Mouse (Mus musculus) intestine, embryonic 16.5 days (tissue): ENCODE data around the gene Spem2. TPM values are rescaled to one million over a fixed set of nuclear protein-coding genes. Genes with fewer than 3 reads are reported as not detected.

Experiments
- ATAC-seq: fragments of 200-750 bp; cut with Nextera tagmentation; 2 replicates; pipeline ENCODE4 v1.8.0; 2017; ENCODE audit warnings: moderate TSS enrichment, moderate library complexity
- H3K27ac ChIP-seq: fragments of 300-500 bp; sonication (generic); 2 replicates; pipeline ENCODE4 v1.5.1; 2014; ENCODE audit warnings: mild to moderate bottlenecking, low read length
- H3K27me3 ChIP-seq: fragments of 300-500 bp; sonication (generic); replicated peaks from 2 replicates; pipeline ENCODE4 v1.6.1; 2014; ENCODE audit warnings: low read length, control low read depth, mixed read lengths; ENCODE audit not compliant: control insufficient read depth, insufficient read depth
- H3K36me3 ChIP-seq: fragments of 300-500 bp; sonication (generic); 2 replicates; pipeline ENCODE4 v1.6.1; 2014; ENCODE audit warnings: low read length, control low read depth; ENCODE audit not compliant: control insufficient read depth, insufficient read depth
- H3K4me1 ChIP-seq: fragments of 300-500 bp; sonication (generic); 2 replicates; pipeline ENCODE4 v1.6.1; 2014; ENCODE audit warnings: low read length, control low read depth, mixed read lengths; ENCODE audit not compliant: control insufficient read depth, insufficient read depth
- H3K4me2 ChIP-seq: fragments of 300-500 bp; sonication (generic); 2 replicates; pipeline ENCODE4 v1.6.1; 2014; ENCODE audit warnings: low read depth, low read length, control low read depth
- H3K4me3 ChIP-seq: fragments of 300-500 bp; sonication (generic); 2 replicates; pipeline ENCODE4 v1.5.1; 2014; ENCODE audit warnings: mild to moderate bottlenecking, low read length
- H3K9ac ChIP-seq: fragments of 300-500 bp; sonication (generic); 2 replicates; pipeline ENCODE4 v1.6.1; 2014; ENCODE audit warnings: low read depth, low read length
- H3K9me3 ChIP-seq: fragments of 300-500 bp; sonication (generic); 2 replicates; pipeline ENCODE4 v1.6.1; 2016; ENCODE audit warnings: low read length, control low read depth; ENCODE audit not compliant: control insufficient read depth
- WGBS: fragments of 180-500 bp; shearing (Covaris S2); extraction: QIAGEN DNeasy Blood & Tissue Kit; methylation state at CpG from one replicate; pipeline ENCODE4 v1.1.7; 2014; 5-methylcytosine and 5-hydroxymethylcytosine counted together
- polyA plus RNA-seq: library from polyadenylated mRNA; unstranded; fragments of >200 nt; fragmentation: Nextera tagmentation; extraction: Ambion mirVana; gene quantifications from 2 replicates; pipeline ENCODE4 v1.2.1, GENCODE M21; 2015

Gene Spem2
- polyA plus RNA-seq, 1 experiment from 2014 or later, result not detected

DNA sequence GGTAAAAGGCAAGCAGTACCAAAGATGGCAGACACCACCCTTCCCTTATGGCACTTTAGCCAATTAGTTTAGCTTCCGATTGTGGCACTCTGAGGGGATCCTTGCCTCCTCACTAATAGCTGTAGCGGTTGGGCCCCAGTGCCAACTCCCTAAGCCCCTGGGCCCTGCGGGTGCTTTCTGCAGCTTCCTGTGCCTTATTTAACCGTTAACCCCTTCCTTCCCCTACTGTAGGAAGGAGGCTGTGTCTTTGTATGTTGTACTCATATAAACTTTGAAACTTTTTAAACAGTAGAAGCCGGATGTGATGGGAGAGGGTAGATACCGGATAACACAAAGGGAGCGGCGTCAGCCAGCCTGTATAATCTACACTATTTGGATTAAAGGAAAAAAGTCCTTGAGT lies 32.5 kb upstream of the Spem2 start:
- 71% methylated on average over 8 of the region's 8 CpGs for WGBS

DNA sequence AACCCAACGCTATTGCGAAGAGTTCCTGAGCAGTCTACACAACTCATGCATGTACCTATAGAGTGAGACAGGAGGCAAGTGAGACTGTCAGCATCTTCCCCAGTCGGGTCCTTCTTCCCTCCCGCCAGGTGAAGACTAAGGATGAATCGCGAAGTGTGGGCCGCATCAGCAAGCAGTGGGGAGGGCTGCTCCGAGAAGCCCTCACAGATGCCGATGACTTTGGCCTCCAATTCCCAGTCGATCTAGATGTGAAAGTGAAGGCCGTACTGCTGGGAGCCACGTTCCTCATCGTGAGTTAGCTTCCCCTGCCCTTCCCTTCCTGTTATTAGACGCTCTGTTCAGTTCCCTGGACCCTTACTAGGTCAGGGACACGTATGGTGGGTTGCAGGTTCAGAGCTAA lies 31.6 kb upstream of the Spem2 start:
- ATAC-seq, result no peak
- no peak overlapping the region for H3K4me2 ChIP-seq
- no peak overlapping the region for H3K4me3 ChIP-seq
- H3K27me3 ChIP-seq, result no peaks in the 10 kb centered on the region
- H3K36me3 ChIP-seq, result peaks cover 21% of the 10 kb centered on the region; the same call in 1 of the 2 replicates
- H3K9ac ChIP-seq, result no peak overlapping the region
- no peak overlapping the region for H3K27ac ChIP-seq
- H3K4me1 ChIP-seq, result peaks cover 19% of the 10 kb centered on the region
- WGBS, result 91% methylated on average over 15 of the region's 15 CpGs
- H3K9me3 ChIP-seq, result no peaks in the 10 kb centered on the region

More for the DNA sequence above, 32.5 kb upstream of the Spem2 start:
- Histone ChIP-seq H3K4me1 (peaks cover 16% of the 10 kb centered on the region), H3K4me3 (no peak overlapping the region), H3K4me2 (no peak overlapping the region), H3K9ac (no peak overlapping the region), H3K36me3 (peaks cover 21% of the 10 kb centered on the region; the same call in 1 of the 2 replicates), H3K27me3 (no peaks in the 10 kb centered on the region), H3K9me3 (no peaks in the 10 kb centered on the region), H3K27ac (no peak overlapping the region)
- ATAC-seq, result no peak

DNA sequence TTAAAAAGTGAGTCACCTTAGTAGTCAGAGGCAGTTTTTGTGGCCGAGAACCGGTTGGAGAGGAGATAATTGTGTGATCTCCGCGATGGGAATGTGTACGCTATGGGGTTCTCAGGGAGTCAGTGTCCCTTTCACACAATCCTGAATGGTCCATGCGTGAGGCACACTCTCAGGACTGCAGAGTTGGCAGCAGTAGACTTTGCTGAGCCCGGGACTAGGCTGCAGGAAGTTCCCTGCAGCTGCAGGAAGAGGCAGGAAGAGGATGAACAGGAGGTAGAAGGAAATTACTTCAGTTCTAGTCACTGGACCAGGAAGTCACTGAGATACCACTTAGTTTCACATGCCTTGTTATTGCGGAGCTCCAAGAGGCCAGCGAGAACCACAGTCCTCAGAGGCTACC lies 30.9 kb upstream of the Spem2 start:
- 0 out of 2 replicates have a peak overlapping the region, but pooled peaks have one; percentile 18 for H3K27ac ChIP-seq
- no peak overlapping the region for H3K9ac ChIP-seq
- 84% methylated on average over 9 of the region's 9 CpGs for WGBS
- H3K27me3 ChIP-seq, result no peaks in the 10 kb centered on the region
- no peak overlapping the region for H3K4me2 ChIP-seq
- ATAC-seq, result no peak
- peaks cover 19% of the 10 kb centered on the region for H3K4me1 ChIP-seq
- no peak overlapping the region for H3K4me3 ChIP-seq
- peaks cover 21% of the 10 kb centered on the region; the same call in 1 of the 2 replicates for H3K36me3 ChIP-seq
- no peaks in the 10 kb centered on the region for H3K9me3 ChIP-seq

DNA sequence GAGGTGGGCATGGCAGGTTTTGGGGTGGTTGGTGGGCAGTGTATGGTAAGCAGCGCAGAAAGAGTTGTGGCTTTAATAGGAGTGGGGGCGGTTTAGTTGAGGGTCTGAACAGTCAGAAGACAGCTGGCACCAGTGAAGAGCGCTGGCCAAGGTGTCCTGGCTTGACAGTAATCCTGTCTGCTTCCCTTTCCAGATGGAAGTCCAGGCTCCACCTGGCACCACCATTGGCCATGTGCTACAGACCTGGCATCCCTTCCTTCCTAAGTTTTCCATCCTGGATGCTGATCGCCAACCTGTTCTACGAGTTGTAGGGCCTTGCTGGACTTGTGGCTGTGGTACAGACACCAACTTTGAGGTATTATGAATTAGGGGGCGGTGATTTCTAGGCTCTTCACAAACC lies 29.8 kb upstream of the Spem2 start:
- Histone ChIP-seq H3K4me2 (peak overlapping the region; percentile 80), H3K9me3 (no peaks in the 10 kb centered on the region), H3K27me3 (no peaks in the 10 kb centered on the region), H3K9ac (peak overlapping the region; percentile 73), H3K27ac (no peak overlapping the region), H3K36me3 (peaks cover 21% of the 10 kb centered on the region; the same call in 1 of the 2 replicates), H3K4me3 (peak overlapping the region; percentile 70; the same call in 1 of the 2 replicates), H3K4me1 (peaks cover 19% of the 10 kb centered on the region)
- WGBS, result 96% methylated on average over 6 of the region's 6 CpGs
- no peak for ATAC-seq

DNA sequence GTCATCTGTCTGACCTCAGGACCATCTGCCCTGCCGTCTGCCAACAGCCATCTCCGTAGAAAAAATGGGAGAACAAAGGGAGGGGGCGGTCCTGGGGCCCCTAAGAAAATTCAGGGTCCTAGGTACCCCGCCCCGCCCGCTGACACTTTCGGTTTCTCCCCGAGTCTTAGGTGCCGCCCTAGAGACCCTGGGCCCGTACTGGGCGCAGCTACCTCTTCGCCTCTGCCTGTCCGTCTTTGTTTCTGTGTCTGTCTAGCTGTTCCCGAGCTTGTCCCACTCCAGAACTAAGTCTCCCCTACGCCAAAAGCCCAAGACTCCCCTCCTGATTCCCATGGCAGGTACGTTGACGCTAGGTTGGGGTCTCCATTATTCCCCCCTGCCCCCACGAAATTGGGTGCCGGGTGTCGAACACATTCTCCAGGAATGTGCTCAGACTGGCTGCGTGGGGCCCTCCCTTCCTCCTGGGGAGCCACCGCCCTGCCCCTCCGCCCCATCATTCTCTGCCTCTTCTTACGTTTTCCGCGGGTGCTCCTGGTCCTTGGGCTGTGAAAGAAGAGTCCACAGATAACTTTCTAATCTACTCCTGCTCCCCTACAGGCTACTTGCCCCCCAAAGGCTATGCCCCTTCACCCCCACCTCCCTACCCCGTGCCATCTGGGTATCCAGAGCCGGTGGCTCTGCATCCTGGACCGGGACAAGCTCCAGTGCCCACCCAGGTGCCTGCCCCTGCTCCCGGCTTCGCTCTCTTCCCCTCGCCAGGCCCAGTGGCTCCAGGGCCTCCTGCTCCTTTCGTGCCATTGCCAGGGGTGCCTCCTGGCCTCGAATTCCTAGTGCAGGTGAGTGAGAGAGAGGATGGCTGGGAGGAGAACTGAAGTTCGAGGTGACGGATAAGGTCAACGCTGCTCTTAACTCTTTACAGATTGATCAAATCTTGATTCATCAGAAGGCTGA lies 28.7 kb upstream of the Spem2 start:
- Histone ChIP-seq H3K4me2 (peak overlapping the region; percentile 80), H3K27ac (peak overlapping the region; percentile 96), H3K9ac (peak overlapping the region; percentile 73), H3K27me3 (no peaks in the 10 kb centered on the region), H3K4me3 (peak overlapping the region; percentile 70), H3K9me3 (no peaks in the 10 kb centered on the region), H3K36me3 (peaks cover 21% of the 10 kb centered on the region; the same call in 1 of the 2 replicates), H3K4me1 (peaks cover 19% of the 10 kb centered on the region)
- 7% methylated on average over 37 of the region's 37 CpGs for WGBS
- peak; percentile 62 for ATAC-seq

DNA sequence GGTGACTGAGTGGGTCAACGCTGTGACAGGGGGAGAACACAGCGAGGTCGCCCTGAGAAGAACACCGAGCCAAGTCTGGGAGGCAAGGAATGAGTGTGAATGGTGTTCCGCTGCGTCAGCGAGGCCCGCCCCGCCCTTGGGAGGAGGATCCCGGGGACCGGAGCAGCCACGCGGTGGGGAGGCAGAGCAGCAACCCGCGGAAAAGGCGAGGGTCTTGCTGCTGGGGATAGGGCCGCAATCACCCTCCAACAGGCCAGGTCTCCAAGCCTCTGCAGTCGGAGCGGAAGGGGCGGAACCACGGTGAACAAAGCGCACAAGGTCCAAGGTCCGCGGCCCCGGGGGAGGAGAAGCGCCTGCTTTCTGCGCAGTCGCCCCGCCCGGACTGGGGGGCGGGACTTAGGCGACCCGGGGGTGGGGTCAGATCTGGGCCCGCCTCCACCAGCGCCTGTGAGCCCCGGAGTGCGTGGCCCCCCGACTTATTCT lies 28.0 kb upstream of the Spem2 start, which contains the start of gene Plscr3:
Gene Plscr3 (plus strand): TSS at position 179 of the 483 bp plus-strand sequence.
- H3K27ac ChIP-seq, result peak within 1 kb of the TSS; percentile 96
- peaks cover 15% of the 10 kb centered on the region; the same call in 1 of the 2 replicates for H3K36me3 ChIP-seq
- peak; percentile 93 for ATAC-seq
- H3K4me3 ChIP-seq, result peak within 1 kb of the TSS; percentile 70
- under 1% methylated on average over 38 of the region's 38 CpGs for WGBS
- H3K27me3 ChIP-seq, result no peaks in the 10 kb centered on the region
- H3K4me2 ChIP-seq, result peak within 1 kb of the TSS; percentile 80
- no peaks in the 10 kb centered on the region for H3K9me3 ChIP-seq
- peak within 1 kb of the TSS; percentile 73 for H3K9ac ChIP-seq
- H3K4me1 ChIP-seq, result peaks cover 19% of the 10 kb centered on the region

DNA sequence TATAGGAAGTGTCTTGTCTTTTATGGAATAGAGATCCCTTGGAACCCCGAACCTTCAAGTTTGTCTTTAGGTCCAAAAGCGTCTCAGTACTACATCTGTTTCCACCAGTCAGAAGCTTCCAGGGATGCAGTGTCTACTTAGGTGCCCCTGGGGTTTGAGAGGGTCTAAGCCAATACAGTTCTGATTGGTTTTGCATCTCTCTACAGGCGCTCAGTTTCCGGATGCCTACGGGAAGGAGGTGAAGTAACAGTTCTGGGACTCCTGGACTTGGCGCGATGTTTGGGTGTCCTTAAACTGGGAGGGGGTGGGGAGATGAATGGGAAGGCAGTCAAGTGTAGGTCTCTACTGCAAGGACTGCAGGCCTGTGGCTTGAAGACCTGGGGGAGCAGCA lies 20.4 kb upstream of the Spem2 start:
- peaks cover 27% of the 10 kb centered on the region for H3K4me1 ChIP-seq
- H3K27ac ChIP-seq, result peak overlapping the region; percentile 93
- H3K27me3 ChIP-seq, result peaks cover 5% of the 10 kb centered on the region; the same call in 1 of the 2 replicates
- H3K4me2 ChIP-seq, result peak overlapping the region; percentile 75
- H3K9ac ChIP-seq, result peak overlapping the region; percentile 79
- WGBS, result under 1% methylated on average over 7 of the region's 7 CpGs
- 0 out of 2 replicates have a peak, but pooled peaks cover 3% of the 10 kb centered on the region for H3K36me3 ChIP-seq
- H3K9me3 ChIP-seq, result no peaks in the 10 kb centered on the region
- ATAC-seq, result peak; percentile 16; the same call in 1 of the 2 replicates
- peak overlapping the region; percentile 71 for H3K4me3 ChIP-seq

DNA sequence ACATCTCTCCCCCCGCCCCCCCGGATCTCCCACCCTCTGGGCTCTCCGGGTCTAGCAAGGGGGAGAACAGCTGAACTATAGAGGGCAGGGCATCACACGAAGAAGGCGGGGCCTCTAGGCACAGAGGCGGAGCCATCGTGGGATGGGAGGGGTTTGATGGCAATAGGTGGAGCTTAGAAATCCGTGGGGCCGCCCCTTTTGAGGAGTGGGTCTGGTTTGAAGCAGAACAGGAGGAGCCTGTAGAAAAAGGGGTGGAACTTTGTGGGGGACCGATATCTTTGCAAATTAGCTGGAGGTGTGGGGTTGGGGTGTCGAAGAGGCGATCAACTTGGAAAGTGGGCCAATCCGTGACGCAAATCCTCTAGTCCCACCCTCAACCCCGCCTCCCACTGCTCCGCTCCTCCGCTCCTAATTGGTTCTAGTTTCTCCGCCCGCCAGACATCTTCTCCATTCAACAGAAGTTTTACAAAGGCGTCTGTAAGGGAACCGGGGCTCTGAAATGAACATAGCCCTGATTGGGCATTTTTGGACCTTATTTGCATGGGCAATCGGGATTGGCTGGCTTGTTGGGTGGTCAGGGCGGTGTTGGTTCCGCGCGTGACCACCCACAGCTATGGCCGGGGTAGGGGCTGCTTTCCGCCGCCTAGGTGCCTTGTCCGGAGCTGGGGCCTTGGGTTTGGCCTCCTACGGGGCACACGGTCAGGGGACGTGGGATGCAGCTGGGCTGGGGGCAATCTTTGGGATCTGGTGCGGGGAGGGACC lies 19.9 kb upstream of the Spem2 start, which contains the start of gene Tmem256:
Gene Tmem256 (plus strand): TSS at position 563 of the 762 bp plus-strand sequence.
- H3K4me3 ChIP-seq, result peak within 1 kb of the TSS; percentile 71
- peak; percentile 93 for ATAC-seq
- no peaks in the 10 kb centered on the region for H3K9me3 ChIP-seq
- WGBS, result 0% methylated on average over 34 of the region's 34 CpGs
- peaks cover 29% of the 10 kb centered on the region for H3K4me1 ChIP-seq
- peak within 1 kb of the TSS; percentile 79 for H3K9ac ChIP-seq
- H3K36me3 ChIP-seq, result 0 out of 2 replicates have a peak, but pooled peaks cover 3% of the 10 kb centered on the region
- peaks cover 5% of the 10 kb centered on the region; the same call in 1 of the 2 replicates for H3K27me3 ChIP-seq
- peak within 1 kb of the TSS; percentile 95 for H3K4me2 ChIP-seq
- H3K27ac ChIP-seq, result peak within 1 kb of the TSS; percentile 93
